Mouse (Mus musculus) erythroblast, embryonic 14.5 days (primary cell): ENCODE results near the gene Ccl25.

ENCODE experiments used
- GATA1 ChIP-seq: IDR thresholded peaks from 2 replicates; pipeline ENCODE4 v1.6.1; 2012; ENCODE audit warnings: low read length, inconsistent platforms, mixed read lengths
- TAL1 ChIP-seq: IDR thresholded peaks from 3 replicates; pipeline ENCODE4 v1.6.1; 2012; ENCODE audit warnings: low read length, inconsistent platforms, mixed read lengths

DNA sequence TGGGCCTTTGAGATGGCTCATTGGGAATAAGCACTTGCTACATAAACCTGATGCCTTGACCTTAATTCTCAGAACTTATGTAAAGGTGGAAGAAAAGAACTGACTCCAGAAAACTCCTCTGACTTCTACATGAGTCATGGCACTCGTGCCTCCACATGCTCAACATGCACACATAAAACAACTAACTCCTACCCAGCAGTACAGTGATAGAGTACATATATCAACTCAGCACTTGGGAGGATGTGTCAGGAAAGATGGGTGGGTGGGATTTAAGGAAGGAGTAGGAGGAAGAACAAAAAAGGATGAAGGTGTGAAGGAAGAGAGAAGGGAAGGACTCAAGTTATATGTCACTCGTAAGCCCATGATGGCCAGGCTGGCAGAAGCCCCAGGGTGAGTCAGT is 76.4 kb downstream of the Ccl25 start:
- TF ChIP-seq GATA1 = no peak
- TF ChIP-seq TAL1 = no peak
